Mouse (Mus musculus) kidney, adult 9 months (tissue): ENCODE data around the gene Layn.
A peak's percentile ranks its signal among the peaks of the same experiment; 100 is the strongest.

ENCODE experiments used
- DNase-seq: peaks from one replicate; pipeline ENCODE4 v3.0.0; 2022

The Layn gene

DNA sequence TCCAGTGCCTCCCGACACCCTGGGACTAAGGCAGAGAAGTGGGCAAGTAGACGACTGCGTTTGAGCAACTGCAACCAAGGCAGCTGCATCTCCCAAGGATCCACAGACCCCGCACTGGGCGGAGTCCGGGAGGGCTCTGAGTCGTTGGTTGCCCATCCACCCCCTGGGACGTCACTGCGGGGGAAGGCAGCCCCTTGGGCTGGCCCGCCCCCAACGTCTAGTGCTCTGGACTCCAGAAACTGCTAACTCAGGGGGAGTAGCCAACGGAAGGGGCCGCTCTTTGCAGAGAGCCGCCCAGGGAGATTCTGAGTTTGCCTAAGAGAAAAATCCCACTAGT lies at the start of gene Layn:
Gene Layn (minus strand): TSS at position 116 of the 337 bp plus-strand sequence.
- DNase-seq: peak; percentile 76

DNA sequence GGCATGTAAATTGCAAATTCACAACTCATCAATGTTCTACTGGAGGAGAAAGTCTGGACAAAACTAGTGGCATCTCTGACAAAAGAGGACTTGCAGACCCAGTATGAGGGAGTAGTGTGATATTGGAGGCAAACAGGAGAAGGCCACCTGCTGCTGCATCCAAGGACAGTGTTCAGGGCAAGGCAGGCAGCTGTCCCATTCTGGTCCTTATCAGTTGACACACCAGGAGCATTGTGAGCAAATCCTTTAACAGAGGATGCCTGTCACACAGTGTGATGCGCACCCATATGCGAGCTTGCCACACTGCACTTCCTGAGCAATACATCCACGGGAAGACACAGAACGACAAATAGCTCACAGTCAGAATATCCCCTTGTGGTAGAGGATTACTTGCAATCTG lies 37.9 kb upstream of the Layn start:
- no peak for DNase-seq

DNA sequence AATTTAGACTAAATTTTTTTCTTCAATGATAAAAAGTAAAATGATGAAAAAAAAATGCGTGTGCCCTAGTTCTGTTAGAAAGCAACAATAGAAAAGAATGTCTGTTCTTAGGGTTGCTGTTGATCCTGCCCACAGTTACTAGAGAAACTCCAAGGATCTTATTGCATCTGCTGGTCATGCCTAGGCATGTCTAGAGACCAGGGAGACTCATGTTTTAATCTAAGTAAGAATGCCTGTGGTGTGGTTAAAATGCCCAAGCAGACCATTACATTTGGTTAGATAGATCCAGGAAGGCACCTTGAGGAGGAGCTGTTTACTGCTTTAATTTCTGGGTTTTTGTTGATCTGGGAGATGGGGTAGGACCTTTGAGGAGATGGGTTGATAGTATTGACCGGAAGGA lies 28.9 kb upstream of the Layn start:
- no peak for DNase-seq

DNA sequence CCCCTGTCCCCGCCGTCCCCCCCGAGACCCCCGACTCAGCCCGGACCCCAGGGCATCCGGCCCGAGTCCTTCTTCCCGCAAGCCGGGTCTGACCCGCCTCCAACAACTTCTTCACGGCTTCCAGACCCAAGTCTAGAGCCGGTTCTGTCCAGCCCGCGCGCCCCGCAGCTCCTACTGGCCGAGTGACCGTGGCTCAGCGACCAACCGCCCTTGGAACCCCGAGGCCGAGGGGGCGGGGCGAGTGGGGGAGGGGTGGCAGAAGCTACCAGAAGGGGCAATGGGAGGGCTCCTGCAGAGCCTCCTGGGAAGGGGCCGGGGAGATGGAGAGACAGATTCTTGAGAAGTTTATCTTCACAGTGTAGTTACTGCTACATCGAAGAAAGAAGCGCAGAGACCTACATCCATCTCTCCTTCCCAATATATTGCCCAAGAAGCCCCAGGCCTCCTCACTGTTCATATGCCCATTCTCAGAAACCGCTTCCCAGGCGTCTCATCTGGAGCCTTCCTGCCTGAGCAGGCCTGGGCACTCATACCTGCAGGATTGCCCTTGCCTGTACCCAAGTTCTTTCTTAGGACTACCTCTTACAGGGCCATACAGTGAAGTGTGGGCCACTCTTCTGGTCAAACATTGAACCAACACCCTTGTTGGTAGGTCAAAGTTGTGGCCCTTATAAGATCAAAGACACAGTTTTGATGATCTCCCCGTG lies 27.1 kb upstream of the Layn start:
- peak; percentile 10 for DNase-seq

DNA sequence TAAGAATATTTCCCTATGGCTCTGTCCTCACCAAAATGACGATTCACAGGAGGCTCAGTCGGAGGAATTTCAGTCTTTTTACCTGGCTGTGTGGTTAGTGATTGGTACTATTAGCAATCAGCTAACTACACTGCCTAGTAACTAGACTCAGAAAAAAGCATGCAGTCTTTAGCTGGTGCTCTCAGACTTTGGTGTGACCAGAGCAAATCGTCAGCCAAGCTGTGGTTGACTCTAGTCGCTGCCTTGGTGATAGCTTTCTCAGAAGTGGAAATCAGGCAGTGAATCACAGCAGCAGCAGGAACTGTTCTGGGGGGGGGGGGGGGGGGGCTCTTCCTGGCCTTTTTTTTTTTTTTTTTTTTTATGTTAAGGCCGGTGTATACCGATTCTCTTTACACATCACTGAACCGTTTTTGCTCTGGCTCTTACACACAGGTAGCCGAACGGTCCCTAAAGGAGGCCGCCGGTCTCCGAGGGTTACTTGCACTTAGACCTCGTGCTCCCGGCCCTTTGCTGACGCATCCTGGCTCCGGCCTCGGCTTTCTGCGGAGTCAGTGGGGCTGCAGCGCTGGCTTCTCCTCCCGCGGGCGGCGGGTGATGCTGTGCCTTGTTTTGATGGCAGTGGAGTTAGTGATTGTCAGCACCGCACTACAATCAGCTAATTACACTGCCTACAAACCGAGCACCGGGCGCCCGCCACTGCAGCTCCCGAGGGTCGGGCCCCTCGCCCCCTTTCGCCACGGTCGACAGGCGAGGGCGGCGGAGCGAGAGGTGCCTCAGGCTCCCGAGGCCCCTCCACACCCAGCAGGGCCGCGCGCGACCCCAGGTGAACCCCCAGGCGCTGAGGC lies 26.3 kb upstream of the Layn start:
- peak; percentile 22 for DNase-seq

DNA sequence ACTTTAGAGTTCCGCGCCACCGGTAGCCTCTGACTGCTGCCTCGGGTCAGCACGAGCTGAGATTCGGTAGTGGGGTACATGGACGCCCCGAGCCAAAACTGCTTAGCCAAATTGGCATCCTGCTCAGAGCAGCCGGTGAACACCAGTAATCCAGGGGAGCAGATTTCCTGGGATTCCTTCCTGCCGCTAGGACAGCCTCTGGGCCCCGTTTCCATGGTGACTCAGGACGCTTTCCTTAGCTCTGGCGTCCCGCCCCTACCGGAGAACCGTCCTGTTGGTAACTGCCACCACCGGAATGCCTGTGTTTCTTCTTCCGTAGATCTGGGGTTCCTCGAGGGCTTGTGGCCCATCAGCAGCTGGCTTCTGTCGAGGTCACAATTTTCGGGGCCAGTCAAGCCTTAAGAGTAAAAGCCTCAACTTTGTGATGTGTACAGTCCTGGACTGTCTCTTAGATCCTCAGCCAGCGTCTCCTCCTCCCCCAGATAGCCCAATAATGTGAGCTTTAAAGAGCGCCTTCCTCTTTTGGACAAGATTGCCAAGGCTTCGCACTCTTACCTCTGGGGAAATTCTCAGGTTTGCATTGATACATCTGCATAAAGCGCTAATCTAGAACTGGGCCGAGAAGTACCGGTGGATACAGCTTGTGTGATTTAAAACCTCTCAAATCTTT lies 25.0 kb upstream of the Layn start, which contains the start of gene 4833427G06Rik:
Gene 4833427G06Rik (minus strand): TSS at position 323 of the 670 bp plus-strand sequence.
- DNase-seq: peak; percentile 41

DNA sequence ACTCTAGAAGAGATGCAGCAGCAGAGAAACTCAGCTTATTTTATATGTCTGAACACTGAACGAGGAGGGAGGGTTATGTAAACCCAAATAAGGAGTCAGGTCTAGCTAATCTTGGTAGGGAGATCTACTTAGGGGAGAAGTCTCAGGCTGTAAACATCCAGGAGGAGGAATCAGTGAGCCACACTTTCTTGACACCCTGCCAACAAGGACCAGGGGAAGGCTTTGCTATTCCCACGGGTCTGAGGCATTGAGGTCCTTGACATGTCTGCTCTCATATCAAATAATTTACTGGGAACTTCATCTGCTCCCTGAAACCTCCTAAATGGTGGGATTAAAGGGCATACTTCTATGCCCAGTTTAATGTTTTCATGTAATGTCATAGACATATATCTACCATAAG lies 19.4 kb upstream of the Layn start:
- no peak for DNase-seq

DNA sequence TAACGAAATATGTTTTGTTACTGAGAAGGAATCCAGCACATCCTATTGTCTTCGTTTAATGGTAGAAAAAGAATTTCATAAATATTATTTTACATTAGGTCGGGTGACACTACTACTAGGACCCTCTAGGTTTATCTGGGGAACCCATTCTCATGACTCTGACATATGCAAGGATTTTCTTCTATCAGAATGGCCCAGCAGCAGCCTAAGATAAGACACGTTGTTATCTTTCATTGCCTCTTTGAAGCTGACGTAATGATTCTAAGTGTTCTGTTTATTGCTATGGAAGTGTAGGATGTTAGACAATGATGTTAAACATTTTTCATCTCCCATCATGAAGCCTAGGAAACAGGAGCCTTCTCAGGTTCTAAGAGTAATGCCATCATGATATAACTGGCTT lies 16.8 kb upstream of the Layn start:
- no peak for DNase-seq

DNA sequence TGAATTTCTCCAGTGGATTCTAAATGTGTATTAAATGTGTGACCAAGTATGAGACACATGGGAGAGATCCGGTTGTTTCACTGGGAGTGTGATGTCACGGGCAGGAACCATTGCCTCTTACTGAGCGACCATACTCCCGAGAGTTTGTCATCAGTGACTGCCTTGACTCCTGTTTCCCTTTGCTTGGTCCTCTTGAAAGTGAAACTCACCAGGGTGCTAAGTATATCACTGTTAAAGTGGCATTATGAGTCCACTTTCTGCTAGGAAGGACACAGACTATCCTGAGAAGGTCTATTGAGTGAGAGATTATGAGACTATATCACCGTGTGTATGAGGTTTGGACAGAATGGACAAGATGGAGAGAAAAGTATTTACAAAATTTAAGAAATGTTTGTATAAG lies 4.7 kb upstream of the Layn start:
- DNase-seq: no peak

DNA sequence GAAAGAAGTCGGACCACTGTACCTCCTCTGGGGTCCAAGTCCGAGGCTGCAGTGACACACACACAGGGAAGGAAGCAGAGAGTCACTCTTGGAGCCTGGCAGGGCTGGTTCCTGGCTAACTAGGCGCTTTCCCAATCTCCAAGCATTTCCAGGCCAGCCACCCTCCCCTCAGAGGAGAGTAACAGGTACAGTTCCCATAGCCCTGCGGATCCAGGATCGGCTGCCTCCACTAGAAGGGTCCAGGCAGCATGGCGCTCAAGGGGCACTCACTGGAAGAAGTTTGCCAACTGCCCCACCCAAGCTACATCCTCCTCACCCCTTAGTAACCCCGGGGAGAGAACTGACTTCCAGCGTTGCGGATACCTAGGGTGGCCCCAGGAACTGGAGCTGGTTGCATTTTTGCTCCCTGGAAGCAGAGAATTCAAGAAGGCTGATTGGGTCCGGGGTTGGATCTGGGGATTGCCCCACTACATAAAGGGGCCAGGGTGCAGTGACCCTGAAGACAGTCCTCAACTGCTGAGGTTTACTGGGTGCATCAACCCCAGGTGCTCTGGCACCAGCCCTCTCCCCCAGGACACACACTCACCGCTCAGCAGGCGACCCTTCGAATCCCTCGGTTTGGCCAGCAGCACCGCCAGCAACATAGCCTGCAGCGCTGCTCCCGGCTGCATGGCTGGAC lies 455 bp downstream of the Layn start:
- peak; percentile 3 for DNase-seq

DNA sequence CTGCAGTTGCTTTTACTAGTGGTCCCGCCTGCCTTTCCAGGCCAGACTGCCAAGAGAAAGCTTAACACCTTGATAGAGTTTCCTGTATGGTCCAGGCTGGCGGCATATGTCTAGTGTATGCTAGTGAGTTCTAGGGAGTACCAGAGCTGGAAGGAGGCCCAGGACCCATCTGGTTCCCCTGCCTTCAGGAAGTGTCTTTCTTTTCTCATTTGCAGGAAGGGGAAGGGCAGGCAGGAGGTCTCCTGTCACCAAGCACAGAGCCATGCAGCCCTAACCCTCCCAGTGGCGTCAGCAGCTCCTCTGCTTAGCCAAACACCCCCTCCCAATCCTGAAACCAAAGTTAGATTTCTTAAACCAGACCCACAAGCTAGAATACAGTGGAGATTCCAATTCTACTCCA lies 1.1 kb downstream of the Layn start:
- DNase-seq: peak; percentile 23

DNA sequence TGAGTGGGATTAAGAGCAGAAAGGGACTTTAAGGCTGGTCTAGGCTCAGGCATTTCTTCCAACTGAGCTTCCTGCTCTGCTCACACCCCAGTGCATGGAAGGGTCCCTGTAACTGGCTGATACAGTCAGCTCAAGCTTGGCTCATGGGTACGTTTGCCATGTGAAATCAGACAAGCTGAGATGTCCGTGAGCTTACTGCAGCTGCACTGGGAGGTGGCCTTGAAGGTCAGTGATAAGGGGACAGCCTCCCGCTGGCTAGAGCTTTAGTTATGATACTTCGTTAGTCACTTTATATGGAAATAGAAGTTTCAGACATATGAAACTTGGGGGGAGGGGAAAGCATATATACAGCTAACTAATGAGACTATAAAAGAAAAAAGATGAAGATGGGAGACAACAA lies 6.1 kb downstream of the Layn start:
- no peak for DNase-seq

DNA sequence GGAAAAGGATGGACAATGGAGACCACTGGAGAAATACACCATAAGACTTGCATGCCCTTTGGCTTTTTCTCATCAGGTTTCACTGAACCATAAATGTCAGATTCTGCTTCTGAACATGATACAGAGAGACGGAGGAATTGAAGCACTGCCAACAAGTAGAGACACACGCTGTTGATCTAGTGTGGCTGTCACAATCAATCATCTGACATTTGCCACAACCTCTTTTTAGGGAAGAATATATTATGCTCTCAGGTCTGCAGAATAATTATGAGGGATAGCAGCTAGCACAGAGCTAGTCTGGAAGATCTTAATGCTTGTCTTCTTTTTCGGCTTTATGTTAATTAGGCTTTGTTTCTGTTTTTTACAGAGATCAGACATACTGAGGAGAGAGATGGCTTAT lies 8.7 kb downstream of the Layn start:
- DNase-seq: no peak

DNA sequence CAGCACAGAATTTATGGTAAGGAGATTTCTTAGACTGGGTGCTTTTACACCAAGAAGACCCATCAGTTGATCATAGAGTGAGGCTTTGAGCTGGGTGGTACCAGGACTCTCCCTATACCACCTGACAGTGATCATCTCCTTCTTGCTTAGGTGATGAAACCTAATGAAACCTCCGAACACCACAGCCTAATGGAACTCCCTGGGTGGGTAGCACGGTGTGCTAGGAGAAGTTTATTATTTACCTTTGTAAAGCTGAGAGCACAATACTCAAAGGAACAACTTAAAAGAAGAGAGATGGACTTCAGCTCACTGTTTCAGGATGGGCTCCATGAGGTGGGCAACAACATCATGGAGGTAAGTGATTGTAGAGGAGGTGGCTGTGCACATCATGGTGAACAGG lies 16.3 kb downstream of the Layn start, which contains the start of gene Btg4:
Gene Btg4 (plus strand): TSS at position 301 of the 400 bp plus-strand sequence.
- DNase-seq: no peak

DNA sequence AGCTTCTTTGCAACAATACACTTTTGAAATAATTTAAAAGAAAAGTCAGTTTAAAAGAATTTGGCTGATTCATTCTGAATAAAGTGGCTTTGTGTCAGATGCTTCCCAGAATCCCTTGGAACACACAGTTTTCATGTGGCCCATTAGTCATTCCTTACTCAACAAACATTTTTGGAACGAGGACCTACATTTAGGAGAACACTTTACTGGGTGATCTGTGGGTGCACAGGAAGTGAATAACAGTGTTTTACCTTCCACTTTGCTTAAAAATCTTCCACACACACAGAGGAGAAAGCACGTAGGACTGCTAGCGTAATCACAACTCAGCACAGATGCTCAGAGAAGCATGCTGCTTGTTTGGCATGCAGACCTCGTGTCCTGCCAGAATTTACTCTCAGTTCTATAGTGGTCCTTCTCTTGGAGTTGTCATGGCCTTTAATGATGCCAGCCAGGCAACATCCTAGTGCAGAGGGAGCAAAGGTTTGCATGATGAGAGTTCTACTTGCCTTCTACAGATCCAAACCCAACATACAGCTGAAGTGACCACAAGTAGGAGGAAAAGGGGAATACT lies 17.9 kb downstream of the Layn start:
- DNase-seq: no peak

DNA sequence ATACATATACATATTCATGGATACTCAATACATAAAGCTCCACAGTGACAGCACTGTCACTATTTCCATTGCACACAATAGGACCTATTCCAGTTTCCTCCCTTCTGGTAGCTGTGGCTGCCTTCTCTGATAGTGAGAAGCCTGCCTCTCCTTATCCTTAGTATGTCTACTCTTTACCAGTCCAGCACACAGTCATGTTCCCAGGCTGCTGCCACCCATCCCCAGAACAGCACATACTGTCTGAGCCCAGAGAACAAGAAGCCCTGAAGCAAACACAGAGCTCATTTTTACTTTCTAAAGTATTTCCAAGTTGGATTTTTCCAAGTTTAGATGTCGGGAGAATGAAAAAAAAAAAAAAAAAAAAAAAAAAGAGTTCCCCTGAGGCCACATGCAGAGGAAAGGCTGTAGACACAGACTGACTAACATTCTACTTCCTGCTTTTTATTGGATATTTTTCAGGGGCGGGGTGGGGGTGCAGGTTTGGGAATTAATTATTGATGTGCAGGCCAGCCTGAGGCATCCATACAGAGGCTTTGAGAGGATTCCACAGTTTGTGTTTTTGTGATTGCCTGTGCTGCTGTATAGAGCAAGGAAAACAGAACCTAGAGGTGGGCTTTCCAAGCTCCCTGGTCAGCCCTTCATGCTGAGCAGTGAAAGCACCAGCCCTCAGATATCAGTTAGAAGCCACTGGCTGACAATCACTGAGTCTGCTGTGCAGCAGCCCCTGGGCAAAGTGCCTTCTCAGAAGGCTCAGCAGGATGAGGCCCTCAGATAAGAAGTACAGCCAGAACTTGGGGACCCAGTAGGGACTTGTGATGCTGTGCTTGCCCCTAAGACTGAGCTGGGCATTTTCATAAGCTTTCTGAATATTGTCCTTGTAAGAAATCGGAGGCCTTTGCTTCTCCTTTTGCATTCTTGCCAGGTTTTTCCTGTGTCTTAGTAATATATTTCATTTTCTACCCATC lies 20.3 kb downstream of the Layn start:
- DNase-seq: peak; percentile 6

DNA sequence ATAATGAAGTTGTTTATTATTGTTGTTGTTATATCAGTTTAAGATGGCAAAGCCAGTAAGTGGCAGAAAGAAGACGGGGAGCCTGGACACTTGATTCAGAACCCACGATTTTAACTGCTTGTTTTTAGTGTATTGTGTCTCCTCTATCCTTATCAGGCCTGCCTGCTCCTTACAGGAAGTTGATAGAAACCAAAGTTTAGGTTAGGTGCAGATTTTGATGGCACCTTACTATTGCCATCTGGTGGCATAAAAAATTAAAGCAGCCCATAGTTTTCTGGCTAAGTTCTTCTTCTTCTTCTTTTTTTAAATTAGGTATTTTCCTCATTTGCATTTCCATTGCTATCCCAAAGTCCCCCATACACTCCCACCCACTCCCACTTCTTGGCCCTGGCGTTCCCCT lies 24.7 kb downstream of the Layn start:
- DNase-seq: peak; percentile 28

DNA sequence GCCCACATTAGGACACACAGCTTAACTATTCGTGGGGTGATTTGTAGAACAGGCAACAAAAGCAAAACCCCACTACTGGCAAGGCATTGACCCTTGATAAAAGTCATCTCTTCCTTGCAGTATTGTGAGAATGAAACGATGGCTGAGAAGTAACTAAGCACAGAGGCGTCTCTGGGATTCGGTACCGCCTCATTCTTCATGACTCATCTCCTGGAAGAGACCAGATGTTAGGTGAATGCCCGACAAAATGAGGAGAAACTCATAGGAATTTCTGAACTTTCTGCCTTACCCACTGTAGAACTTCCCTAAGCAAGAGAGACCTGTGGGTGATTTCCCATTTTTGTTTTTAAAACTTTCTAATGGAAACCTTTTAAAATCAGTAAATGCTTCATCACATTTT lies 34.8 kb downstream of the Layn start:
- no peak for DNase-seq

DNA sequence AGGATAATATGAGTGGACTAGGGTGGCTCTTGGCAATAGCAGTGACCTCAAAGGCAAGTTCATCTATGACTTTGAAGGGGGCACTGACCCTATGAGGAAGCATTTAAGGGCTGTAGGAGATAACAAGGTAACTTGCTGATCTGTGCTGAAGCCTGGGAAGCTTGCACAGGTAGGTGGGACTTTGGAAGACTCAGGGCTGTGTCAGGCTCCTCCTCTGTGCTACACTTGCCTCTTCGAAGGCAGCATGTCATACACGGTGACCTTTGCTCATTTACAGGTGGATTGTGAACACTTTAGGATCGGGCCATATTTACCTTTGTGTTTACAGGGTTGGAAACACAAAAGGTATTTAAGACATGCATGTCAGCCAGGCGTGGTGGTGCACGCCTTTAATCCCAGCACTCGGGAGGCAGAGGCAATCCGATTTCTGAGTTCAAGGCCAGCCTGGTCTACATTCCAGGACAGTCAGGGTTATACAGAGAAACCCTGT lies 35.4 kb downstream of the Layn start:
- no peak for DNase-seq

DNA sequence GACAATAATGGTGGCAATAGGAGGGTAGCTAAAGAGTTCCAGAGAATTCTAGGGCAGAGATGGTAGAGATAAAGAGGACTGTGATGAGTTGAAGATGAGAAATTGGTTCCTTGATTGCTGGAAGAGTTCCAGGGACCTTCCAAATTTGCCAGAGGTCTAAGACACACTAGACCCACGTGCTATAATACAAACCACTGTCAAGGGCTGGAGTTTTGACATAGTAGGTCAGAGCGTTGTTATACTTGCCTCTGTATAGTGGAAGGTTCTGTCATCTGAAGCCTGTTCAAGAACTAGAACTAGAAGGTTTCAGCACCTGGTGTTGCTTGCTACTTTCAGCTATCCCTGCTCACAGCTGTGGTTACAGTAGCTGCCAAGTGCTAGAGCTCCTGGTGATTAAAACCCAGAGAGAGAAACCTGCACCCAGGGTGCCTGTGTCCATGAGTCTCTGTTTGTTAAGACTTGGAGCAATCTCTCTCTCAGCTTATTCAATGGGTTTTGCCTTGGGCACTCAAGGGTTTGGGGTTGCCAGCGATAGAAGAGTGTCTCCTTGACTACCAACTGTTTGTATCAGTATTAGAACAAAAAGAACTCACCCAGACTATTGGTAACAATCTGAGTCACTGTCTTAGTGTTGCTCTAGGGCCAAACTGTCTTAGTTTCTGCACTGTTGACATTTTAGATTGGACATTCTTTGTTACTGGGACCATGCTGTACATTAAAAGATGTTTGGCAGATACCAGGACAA lies 43.9 kb downstream of the Layn start:
- DNase-seq: no peak

DNA sequence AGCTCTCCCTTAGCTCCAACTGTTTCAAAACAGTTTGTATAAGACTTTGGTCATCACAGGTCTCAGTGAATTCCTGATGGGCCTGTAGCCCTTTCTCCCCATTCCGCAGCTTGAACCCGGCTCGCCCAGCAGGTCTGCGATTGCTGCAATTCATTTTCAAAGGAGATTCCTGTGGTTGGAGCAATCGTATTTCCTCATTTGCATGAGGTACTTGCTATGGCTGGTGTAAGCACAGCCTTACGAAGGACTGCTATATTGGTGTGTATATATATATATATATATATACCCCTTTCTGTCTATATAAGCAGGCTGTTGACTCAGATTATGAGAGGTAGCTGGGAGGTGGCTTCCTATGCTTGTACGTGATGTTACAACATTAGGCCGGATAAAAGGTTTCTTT lies 44.6 kb downstream of the Layn start:
- DNase-seq: no peak
